Mouse (Mus musculus) stomach, embryonic 16.5 days (tissue): Measurements from ENCODE around the gene Rab38. TPM values are rescaled to one million over a fixed set of nuclear protein-coding genes. Genes with fewer than 3 reads are reported as not detected.

Experiments
- polyA plus RNA-seq: library from polyadenylated mRNA; unstranded; fragments of >200 nt; fragmentation: Nextera tagmentation; extraction: Ambion mirVana; gene quantifications from 2 replicates; pipeline ENCODE4 v1.2.1, GENCODE M21; 2015

The Rab38 gene
- polyA plus RNA-seq, 1 experiment from 2014 or later = 22.5 TPM

Other genes starting within 250 kb of the Rab38 start
- gene Ctsc, start 152.2 kb upstream of the Rab38 start, polyA plus RNA-seq = 141 and 144 TPM in 2 replicates